Mouse (Mus musculus) liver, postnatal 0 days (tissue): Measurements from ENCODE around the gene B230307C23Rik. TPM values are rescaled to one million over a fixed set of nuclear protein-coding genes. Genes with fewer than 3 reads are reported as not detected.
"Not testable (repeated sequence)": the region's sequence is repeated elsewhere in the genome, so short reads cannot be mapped to it uniquely, and the experiment has no call there.

Experiments
- ATAC-seq: fragments of 200-750 bp; cut with Nextera tagmentation; 2 replicates; pipeline ENCODE4 v1.8.0; 2017; ENCODE audit warnings: mild to moderate bottlenecking, moderate library complexity
- DNase-seq: peaks from one replicate; pipeline ENCODE4 v3.0.0-alpha.2; 2016
- H3K27ac ChIP-seq: fragments of 300-500 bp; sonication (generic); 2 replicates; pipeline ENCODE4 v1.5.1; 2014; ENCODE audit warnings: antibody characterized with exemption, moderate library complexity, mild to moderate bottlenecking, low read depth
- H3K27me3 ChIP-seq: fragments of 300-500 bp; sonication (generic); 2 replicates; pipeline ENCODE4 v1.6.1; 2014; ENCODE audit warnings: low read length, control low read depth, mixed read lengths; ENCODE audit not compliant: insufficient read depth
- H3K36me3 ChIP-seq: fragments of 300-500 bp; sonication (generic); replicated peaks from 2 replicates; pipeline ENCODE4 v1.6.1; 2014; ENCODE audit warnings: mild to moderate bottlenecking, control low read depth, low read length, moderate library complexity, mixed read lengths; ENCODE audit not compliant: insufficient read depth
- H3K4me1 ChIP-seq: fragments of 300-500 bp; sonication (generic); 2 replicates; pipeline ENCODE4 v1.6.1; 2014; ENCODE audit warnings: antibody characterized with exemption, mild to moderate bottlenecking, control low read depth; ENCODE audit not compliant: insufficient read depth
- H3K4me2 ChIP-seq: fragments of 300-500 bp; sonication (generic); 2 replicates; pipeline ENCODE4 v1.6.1; 2014; ENCODE audit warnings: low read depth, mild to moderate bottlenecking, low read length, moderate library complexity, mixed read lengths
- H3K4me3 ChIP-seq: fragments of 300-500 bp; sonication (generic); 2 replicates; pipeline ENCODE4 v1.5.1; 2014; ENCODE audit warnings: low read depth, low read length
- H3K9ac ChIP-seq: fragments of 300-500 bp; sonication (generic); replicated peaks from 2 replicates; pipeline ENCODE4 v1.6.1; 2014; ENCODE audit warnings: mild to moderate bottlenecking, moderate library complexity
- H3K9me3 ChIP-seq: fragments of 300-500 bp; sonication (generic); 2 replicates; pipeline ENCODE4 v1.6.1; 2016; ENCODE audit warnings: mild to moderate bottlenecking, control low read depth, low read length, mixed read lengths
- CTCF ChIP-seq: sonication (generic); IDR thresholded peaks from 2 replicates; pipeline ENCODE4 v1.5.1; 2016; ENCODE audit warnings: antibody characterized with exemption, low read depth
- EP300 ChIP-seq: IDR thresholded peaks from 2 replicates; pipeline ENCODE4 v1.6.1; 2016; ENCODE audit warnings: antibody characterized with exemption, low read depth, mild to moderate bottlenecking
- WGBS: fragments of 180-500 bp; shearing (Covaris S2); extraction: QIAGEN DNeasy Blood & Tissue Kit; methylation state at CpG from one replicate; pipeline ENCODE4 v1.1.7; 2014; ENCODE audit not compliant: insufficient replicate concordance; 5-methylcytosine and 5-hydroxymethylcytosine counted together
- polyA plus RNA-seq: library from polyadenylated mRNA; unstranded; fragments of >200 nt; fragmentation: Nextera tagmentation; extraction: Ambion mirVana; gene quantifications from 2 replicates; pipeline ENCODE4 v1.2.1, GENCODE M21; 2015

B230307C23Rik gene
- polyA plus RNA-seq, 1 experiment from 2014 or later, result 11.2 TPM

DNA sequence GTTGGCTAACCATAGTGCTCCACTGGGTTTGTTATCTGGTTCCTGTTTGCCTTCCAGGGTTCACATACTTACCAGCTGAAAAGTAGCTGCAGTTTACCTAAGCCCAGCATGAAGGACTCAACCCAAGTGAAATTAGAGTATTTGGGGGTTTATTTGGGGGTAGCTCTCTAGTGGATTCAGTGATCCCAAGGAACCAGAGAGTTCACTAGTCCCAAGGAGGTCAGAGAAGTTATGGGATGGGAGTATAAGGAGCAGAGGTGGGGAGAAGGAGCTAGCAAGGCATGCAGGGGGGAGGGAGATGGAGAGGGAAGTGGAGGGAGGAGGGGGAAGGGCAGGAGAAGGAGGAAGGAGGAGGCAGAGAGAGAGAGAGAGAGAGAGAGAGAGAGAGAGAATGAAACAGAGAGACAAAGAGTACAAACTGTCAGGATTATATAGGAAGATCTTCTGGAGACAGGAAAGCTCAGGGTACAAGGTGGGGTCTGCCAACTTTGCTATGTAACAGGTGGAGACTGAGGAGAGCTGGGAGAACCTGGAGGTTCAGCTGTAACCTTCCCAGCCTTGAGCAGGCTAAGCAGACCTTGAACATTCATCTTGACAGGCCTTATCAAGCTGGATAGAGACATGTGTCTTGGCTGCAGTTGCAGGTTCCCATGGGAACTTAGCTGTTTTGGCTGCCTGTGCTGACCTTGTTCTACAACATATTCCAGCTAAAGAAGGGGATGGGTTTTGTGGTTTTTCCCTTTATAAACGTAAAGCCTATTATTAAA lies 1.1 kb upstream of the B230307C23Rik start:
- peaks cover 20% of the 10 kb centered on the region for H3K4me1 ChIP-seq
- H3K27me3 ChIP-seq, result no peaks in the 10 kb centered on the region
- DNase-seq (no peak), ATAC-seq (no peak)
- peak overlapping the region; percentile 84 for H3K4me2 ChIP-seq
- no peaks in the 10 kb centered on the region for H3K36me3 ChIP-seq
- peak overlapping the region; percentile 97 for H3K27ac ChIP-seq
- TF ChIP-seq EP300 (no peak), CTCF (no peak)
- WGBS, result 4% methylated on average over 1 of the region's 1 CpGs
- H3K9me3 ChIP-seq, result peaks cover 4% of the 10 kb centered on the region
- peak overlapping the region; percentile 72 for H3K4me3 ChIP-seq
- peak overlapping the region; percentile 58 for H3K9ac ChIP-seq

- DNase-seq, H3K27me3 ChIP-seq, H3K9me3 ChIP-seq, H3K36me3 ChIP-seq: not testable (repeated sequence)
- H3K27ac ChIP-seq, result peak overlapping the region; percentile 97
- WGBS, result 0% methylated on average over 8 of the region's 8 CpGs
- peak overlapping the region; percentile 58 for H3K9ac ChIP-seq
- peak; percentile 28 for ATAC-seq
- peaks cover 20% of the 10 kb centered on the region for H3K4me1 ChIP-seq
- peak overlapping the region; percentile 72 for H3K4me3 ChIP-seq
- peak overlapping the region; percentile 84 for H3K4me2 ChIP-seq
Observed at GRCm38 (mm10) chr16:97997383-97997731, 242 bp downstream of the B230307C23Rik start.

- H3K27me3 ChIP-seq, result no peaks in the 10 kb centered on the region
- H3K4me3 ChIP-seq, result no peak overlapping the region
- H3K27ac ChIP-seq, result no peak overlapping the region
- WGBS, result 85% methylated on average over 3 of the region's 3 CpGs
- H3K4me1 ChIP-seq, result no peaks in the 10 kb centered on the region
- TF ChIP-seq CTCF (no peak), EP300 (no peak)
- DNase-seq (no peak), ATAC-seq (no peak)
- H3K9ac ChIP-seq, result no peak overlapping the region
- 0 out of 2 replicates have a peak, but pooled peaks cover 3% of the 10 kb centered on the region for H3K9me3 ChIP-seq
- no peak overlapping the region for H3K4me2 ChIP-seq
- no peaks in the 10 kb centered on the region for H3K36me3 ChIP-seq
Observed at GRCm38 (mm10) chr16:98022081-98022480, 25.0 kb downstream of the B230307C23Rik start.

DNA sequence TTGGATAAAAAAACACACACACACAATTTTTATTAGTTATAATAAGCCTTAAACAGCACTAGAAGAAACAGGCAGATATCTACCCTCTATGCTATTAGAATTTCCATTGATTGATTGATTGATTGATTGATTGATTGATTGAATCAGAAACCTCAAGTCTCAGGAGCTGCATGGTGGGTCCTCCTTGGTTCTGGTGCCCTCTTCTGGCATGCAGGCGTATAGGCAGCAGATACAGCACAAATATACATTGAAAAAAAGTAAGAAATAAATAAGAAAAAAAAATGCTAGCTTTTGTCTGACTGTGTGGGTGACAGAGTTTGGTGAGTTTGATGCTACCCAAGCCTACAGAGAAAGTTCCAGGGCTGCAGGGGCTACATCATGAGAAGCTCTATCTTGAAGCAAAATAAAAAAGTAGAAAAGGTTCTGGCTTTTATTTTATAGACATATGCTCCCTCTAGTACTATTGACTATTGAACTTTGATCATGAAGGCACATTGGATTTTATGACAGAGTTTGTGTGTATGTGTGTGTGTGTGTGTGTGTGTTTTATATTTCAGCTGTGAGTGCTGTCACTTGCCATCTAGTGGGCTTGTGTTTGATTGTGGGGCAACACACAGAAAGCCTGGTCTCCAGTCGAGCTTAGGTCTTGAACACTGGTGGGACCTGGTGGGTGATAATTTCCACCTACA lies 25.7 kb downstream of the B230307C23Rik start:
- no peak overlapping the region for H3K9ac ChIP-seq
- H3K27ac ChIP-seq, result no peak overlapping the region
- DNase-seq (no peak), ATAC-seq (no peak)
- H3K4me2 ChIP-seq, result no peak overlapping the region
- H3K4me1 ChIP-seq, result no peaks in the 10 kb centered on the region
- H3K9me3 ChIP-seq, result 0 out of 2 replicates have a peak, but pooled peaks cover 3% of the 10 kb centered on the region
- no peak overlapping the region for H3K4me3 ChIP-seq
- peak; percentile 63 for TF ChIP-seq CTCF
- no peak for TF ChIP-seq EP300
- WGBS, result 63% methylated on average over 2 of the region's 2 CpGs
- no peaks in the 10 kb centered on the region for H3K27me3 ChIP-seq
- no peaks in the 10 kb centered on the region for H3K36me3 ChIP-seq

- not testable (repeated sequence) for DNase-seq, ATAC-seq
- 84% methylated on average over 8 of the region's 8 CpGs for WGBS
Observed at GRCm38 (mm10) chr16:98026186-98026585, 29.1 kb downstream of the B230307C23Rik start.

GRCm38 (mm10) chr16:98034971-98035370 lies 37.9 kb downstream of the B230307C23Rik start:
- not testable (repeated sequence) for H3K4me3 ChIP-seq, H3K36me3 ChIP-seq, H3K27ac ChIP-seq, H3K4me2 ChIP-seq, H3K9me3 ChIP-seq, H3K27me3 ChIP-seq, H3K4me1 ChIP-seq, DNase-seq, ATAC-seq, H3K9ac ChIP-seq
- WGBS, result 86% methylated on average over 2 of the region's 2 CpGs

More at GRCm38 (mm10) chr16:98026186-98026585, 29.1 kb downstream of the B230307C23Rik start:
- not testable (repeated sequence) for H3K27ac ChIP-seq, H3K9ac ChIP-seq, H3K4me2 ChIP-seq, H3K9me3 ChIP-seq, H3K36me3 ChIP-seq, H3K4me3 ChIP-seq, H3K27me3 ChIP-seq, H3K4me1 ChIP-seq
